Mouse (Mus musculus): ENCODE data around the gene Celf3. TPM values are rescaled to one million over a fixed set of nuclear protein-coding genes. Genes with fewer than 3 reads are reported as not detected.

The Celf3 gene
- polyA plus RNA-seq, 1 experiment = not detected

- no peaks in the 10 kb centered on the region for H3K27me3 ChIP-seq (ENCODE audit: control insufficient read depth)
- TF ChIP-seq GATA1 (IDR thresholded peaks at IDR 0.05; ENCODE audit: low read length) (no peak), TAL1 (IDR thresholded peaks at IDR 0.05; ENCODE audit: low read length) (no peak)
- no peak overlapping the region for H3K4me3 ChIP-seq (replicated peaks)
- no peaks in the 10 kb centered on the region; the same call in 1 of the 2 replicates for H3K4me1 ChIP-seq (ENCODE audit: control insufficient read depth)
- no peaks in the 10 kb centered on the region for H3K36me3 ChIP-seq (ENCODE audit: control insufficient read depth)
- H3K9me3 ChIP-seq (ENCODE audit: control insufficient read depth, low read length) = no peaks in the 10 kb centered on the region
Observed at GRCm38 (mm10) chr3:94487581-94487980, 9.5 kb downstream of the Celf3 start.

- H3K27me3 ChIP-seq (ENCODE audit: control insufficient read depth) = no peaks in the 10 kb centered on the region
- H3K4me1 ChIP-seq (ENCODE audit: control insufficient read depth) = no peaks in the 10 kb centered on the region
- H3K4me3 ChIP-seq (replicated peaks) = no peak overlapping the region
- peaks cover 19% of the 10 kb centered on the region for H3K36me3 ChIP-seq (ENCODE audit: control insufficient read depth)
- no peak for TF ChIP-seq GATA1 (IDR thresholded peaks at IDR 0.05; ENCODE audit: low read length)
- TF ChIP-seq TAL1 (IDR thresholded peaks at IDR 0.05; ENCODE audit: low read length) = no peak
- H3K9me3 ChIP-seq (ENCODE audit: control insufficient read depth, low read length) = no peaks in the 10 kb centered on the region
Observed at GRCm38 (mm10) chr3:94497162-94497561, 19.1 kb downstream of the Celf3 start.

GRCm38 (mm10) chr3:94502243-94502642, 24.1 kb downstream of the Celf3 start:
- TF ChIP-seq TAL1 (IDR thresholded peaks at IDR 0.05; ENCODE audit: low read length) (no peak), GATA1 (IDR thresholded peaks at IDR 0.05; ENCODE audit: low read length) (no peak)
- Histone ChIP-seq H3K9me3 (ENCODE audit: control insufficient read depth, low read length) (no peaks in the 10 kb centered on the region), H3K36me3 (ENCODE audit: control insufficient read depth) (peaks cover 25% of the 10 kb centered on the region), H3K27me3 (ENCODE audit: control insufficient read depth) (no peaks in the 10 kb centered on the region), H3K4me1 (ENCODE audit: control insufficient read depth) (no peaks in the 10 kb centered on the region), H3K4me3 (replicated peaks) (no peak overlapping the region)

GRCm38 (mm10) chr3:94506664-94507063, 28.6 kb downstream of the Celf3 start:
- no peaks in the 10 kb centered on the region for H3K27me3 ChIP-seq (ENCODE audit: control insufficient read depth)
- no peaks in the 10 kb centered on the region for H3K4me1 ChIP-seq (ENCODE audit: control insufficient read depth)
- H3K9me3 ChIP-seq (ENCODE audit: control insufficient read depth, low read length) = no peaks in the 10 kb centered on the region
- H3K36me3 ChIP-seq (ENCODE audit: control insufficient read depth) = peaks cover 34% of the 10 kb centered on the region
- no peak overlapping the region for H3K4me3 ChIP-seq (replicated peaks)
- TF ChIP-seq GATA1 (IDR thresholded peaks at IDR 0.05; ENCODE audit: low read length) = no peak
- no peak for TF ChIP-seq TAL1 (IDR thresholded peaks at IDR 0.05; ENCODE audit: low read length)

GRCm38 (mm10) chr3:94526731-94527130, 48.6 kb downstream of the Celf3 start:
- H3K36me3 ChIP-seq (ENCODE audit: control insufficient read depth) = peaks cover 25% of the 10 kb centered on the region
- H3K4me1 ChIP-seq (ENCODE audit: control insufficient read depth) = no peaks in the 10 kb centered on the region
- peak; percentile 75 for TF ChIP-seq GATA1 (IDR thresholded peaks at IDR 0.05; ENCODE audit: low read length)
- no peak for TF ChIP-seq TAL1 (IDR thresholded peaks at IDR 0.05; ENCODE audit: low read length)
- no peak overlapping the region for H3K4me3 ChIP-seq (replicated peaks)
- no peaks in the 10 kb centered on the region for H3K9me3 ChIP-seq (ENCODE audit: control insufficient read depth, low read length)
- H3K27me3 ChIP-seq (ENCODE audit: control insufficient read depth) = no peaks in the 10 kb centered on the region

GRCm38 (mm10) chr3:94533968-94534367, 55.9 kb downstream of the Celf3 start:
- peaks cover 8% of the 10 kb centered on the region for H3K4me1 ChIP-seq (ENCODE audit: control insufficient read depth)
- TF ChIP-seq TAL1 (IDR thresholded peaks at IDR 0.05; ENCODE audit: low read length) = no peak
- no peak for TF ChIP-seq GATA1 (IDR thresholded peaks at IDR 0.05; ENCODE audit: low read length)
- no peaks in the 10 kb centered on the region for H3K27me3 ChIP-seq (ENCODE audit: control insufficient read depth)
- peaks cover 9% of the 10 kb centered on the region for H3K36me3 ChIP-seq (ENCODE audit: control insufficient read depth)
- H3K9me3 ChIP-seq (ENCODE audit: control insufficient read depth, low read length) = no peaks in the 10 kb centered on the region
- no peak overlapping the region for H3K4me3 ChIP-seq (replicated peaks)

GRCm38 (mm10) chr3:94537187-94537586, 59.1 kb downstream of the Celf3 start:
- H3K36me3 ChIP-seq (ENCODE audit: control insufficient read depth) = no peaks in the 10 kb centered on the region; the same call in 1 of the 2 replicates
- no peaks in the 10 kb centered on the region for H3K9me3 ChIP-seq (ENCODE audit: control insufficient read depth, low read length)
- H3K4me1 ChIP-seq (ENCODE audit: control insufficient read depth) = peaks cover 8% of the 10 kb centered on the region
- TF ChIP-seq TAL1 (IDR thresholded peaks at IDR 0.05; ENCODE audit: low read length) (no peak), GATA1 (IDR thresholded peaks at IDR 0.05; ENCODE audit: low read length) (no peak)
- no peaks in the 10 kb centered on the region for H3K27me3 ChIP-seq (ENCODE audit: control insufficient read depth)
- no peak overlapping the region for H3K4me3 ChIP-seq (replicated peaks)

Other genes starting within 250 kb of the Celf3 start
- gene Gm4778, start 214.3 kb upstream of the Celf3 start, polyA plus RNA-seq (2012) = not detected in 2 replicates
- gene Them4, start 168.2 kb upstream of the Celf3 start, polyA plus RNA-seq (2012) = not detected in 2 replicates
- not detected in 2 replicates for gene Them5, start 136.2 kb upstream of the Celf3 start, polyA plus RNA-seq (2012)
- gene C2cd4d, start 115.9 kb upstream of the Celf3 start, polyA plus RNA-seq (2012) = not detected in 2 replicates
- gene Rorc, start 105.5 kb upstream of the Celf3 start, polyA plus RNA-seq (2012) = not detected in 2 replicates
- not detected in 2 replicates for gene Lingo4, start 79.8 kb upstream of the Celf3 start, polyA plus RNA-seq (2012)
- 0.01 and 0.07 TPM in 2 replicates for gene Tdrkh, start 65.0 kb upstream of the Celf3 start, polyA plus RNA-seq (2012)
- 3.8 and 4.7 TPM in 2 replicates for gene Mrpl9, start 35.0 kb upstream of the Celf3 start, polyA plus RNA-seq (2012)
- gene Oaz3, start 34.4 kb upstream of the Celf3 start, polyA plus RNA-seq (2012) = not detected in 2 replicates
- gene Riiad1, start 2.0 kb downstream of the Celf3 start, polyA plus RNA-seq (2012) = not detected in 2 replicates
- gene Snx27, start 104.4 kb downstream of the Celf3 start, polyA plus RNA-seq (2012) = 0.17 and 0.20 TPM in 2 replicates
- gene Gm10972, start 164.8 kb downstream of the Celf3 start, polyA plus RNA-seq (2012) = not detected in 2 replicates
- 0.30 and 0.68 TPM in 2 replicates for gene Tuft1, start 180.6 kb downstream of the Celf3 start, polyA plus RNA-seq (2012)
- 0.05 TPM in 1 of 2 replicates, not detected in the other for gene Selenbp2, start 215.3 kb downstream of the Celf3 start, polyA plus RNA-seq (2012)